Mouse (Mus musculus) cerebellum, adult 2 months (tissue): ENCODE measurements at regions not wholly inside any gene's neighbourhood (a gene's known extent, or its start where the extent isn't known, plus 50 kb on each side); places are given as distances from the start of the nearest gene placed in this dataset.

Experiments used
- CTCF ChIP-seq: fragments of 200-500 bp; IDR thresholded peaks from 2 replicates; pipeline ENCODE4 v1.5.1; 2011; ENCODE audit warnings: low read depth, mild to moderate bottlenecking, control low read depth, low read length, moderate library complexity, borderline replicate concordance; ENCODE audit not compliant: insufficient read depth
- POLR2A ChIP-seq: fragments of 200-500 bp; IDR thresholded peaks from 2 replicates; pipeline ENCODE4 v1.6.1; 2011; ENCODE audit warnings: low read length, control low read depth, borderline replicate concordance; ENCODE audit not compliant: insufficient read depth

DNA sequence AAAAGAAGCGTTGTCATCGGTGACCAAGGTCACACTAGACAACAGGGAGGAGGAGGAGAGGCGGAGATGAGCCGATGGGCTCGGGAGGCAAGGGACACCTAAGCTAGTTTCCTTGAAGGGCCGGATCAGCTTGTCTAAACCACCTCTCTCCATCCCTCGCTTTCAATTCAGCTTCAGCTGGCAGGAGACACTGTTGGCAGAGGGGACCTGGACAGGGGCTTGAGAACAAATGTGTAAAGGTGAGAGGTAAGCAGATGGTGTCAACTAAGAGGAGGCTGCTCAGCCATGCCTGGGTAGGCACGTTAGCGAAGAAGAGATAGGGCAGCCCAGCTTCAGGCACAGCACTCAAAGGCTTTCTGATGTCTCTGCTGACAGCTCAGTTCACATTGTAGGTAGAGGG lies 299.8 kb upstream of the Prox1 start:
- TF ChIP-seq POLR2A, result no peak
- no peak for TF ChIP-seq CTCF
